ENCODE assay signal across 15 mouse cellular contexts in genomic region chr16:37689934-37690333, GRCm38 (mm10). TPM values are rescaled to one million over a fixed set of nuclear protein-coding genes. Genes with fewer than 3 reads are reported as not detected.
DNase-seq lines count a peak whose midpoint lies in the region; ATAC-seq and TF ChIP-seq lines count a peak whose summit lies in the region.
"Had no signal": no experiment of that assay in that cellular context is flagged by ENCODE, and none has a peak within 500 bp of the region (broad histone marks: within the 10 kb centered on the region; RNA-seq: fewer than 3 reads in every experiment).

No protein-coding gene starts in this region.

- intact Hi-C loops in gastrocnemius, adult 2 months (cut with DNase I): loop anchor here (5.0 kb wide), 1 partner anchor 122 kb away; no protein-coding TSS in a partner anchor

- 21% methylated on average over 10 of the region's 10 CpGs for WGBS in lung, embryonic 15.5 days
- 21% methylated on average over 10 of the region's 10 CpGs for WGBS in embryonic facial prominence, embryonic 13.5 days
- 45% methylated on average over 10 of the region's 10 CpGs for WGBS in limb, embryonic 12.5 days

- ATAC-seq in lung, embryonic 15.5 days (ENCODE audit: borderline replicate concordance, extremely low read depth, low FRiP score, low TSS enrichment): peak; percentile 44; the same call in 1 of the 2 replicates
- no peak for ATAC-seq in embryonic facial prominence, embryonic 13.5 days (ENCODE audit: insufficient number of reproducible peaks, insufficient read depth, low FRiP score, low TSS enrichment, low read depth)
- no peak for ATAC-seq in limb, embryonic 12.5 days (ENCODE audit: insufficient number of reproducible peaks, insufficient read depth, low FRiP score, low TSS enrichment, low read depth)

- H3K9ac ChIP-seq in lung, embryonic 15.5 days: no peak overlapping the region
- H3K9ac ChIP-seq in embryonic facial prominence, embryonic 13.5 days: no peak overlapping the region; the same call in 1 of the 2 replicates
- no peak overlapping the region for H3K9ac ChIP-seq in limb, embryonic 12.5 days (replicated peaks)

- H3K27ac ChIP-seq in gastrocnemius, adult 2 months: peak overlapping the region; percentile 57
- H3K27ac ChIP-seq in lung, embryonic 15.5 days: peak overlapping the region; percentile 33; the same call in 1 of the 2 replicates
- H3K27ac ChIP-seq in embryonic facial prominence, embryonic 13.5 days: peak overlapping the region; percentile 34; the same call in 1 of the 2 replicates
- peak overlapping the region; percentile 41; the same call in 1 of the 2 replicates for H3K27ac ChIP-seq in limb, embryonic 12.5 days

- no peak overlapping the region for H3K4me3 ChIP-seq in gastrocnemius, adult 2 months
- no peak overlapping the region for H3K4me3 ChIP-seq in lung, embryonic 15.5 days
- H3K4me3 ChIP-seq in embryonic facial prominence, embryonic 13.5 days: no peak overlapping the region
- H3K4me3 ChIP-seq in limb, embryonic 12.5 days (replicated peaks): no peak overlapping the region

- H3K9me3 ChIP-seq in lung, embryonic 15.5 days: no peaks in the 10 kb centered on the region
- no peaks in the 10 kb centered on the region for H3K9me3 ChIP-seq in embryonic facial prominence, embryonic 13.5 days
- H3K9me3 ChIP-seq in limb, embryonic 12.5 days: no peaks in the 10 kb centered on the region

- H3K36me3 ChIP-seq in lung, embryonic 15.5 days: no peaks in the 10 kb centered on the region
- H3K36me3 ChIP-seq in embryonic facial prominence, embryonic 13.5 days: no peaks in the 10 kb centered on the region
- H3K36me3 ChIP-seq in limb, embryonic 12.5 days: no peaks in the 10 kb centered on the region

- no peaks in the 10 kb centered on the region for H3K27me3 ChIP-seq in lung, embryonic 15.5 days
- no peaks in the 10 kb centered on the region for H3K27me3 ChIP-seq in embryonic facial prominence, embryonic 13.5 days
- no peaks in the 10 kb centered on the region for H3K27me3 ChIP-seq in limb, embryonic 12.5 days

- TF ChIP-seq CTCF in gastrocnemius, adult 2 months (IDR thresholded peaks at IDR 0.05): no peak

- no peak overlapping the region for H3K4me2 ChIP-seq in lung, embryonic 15.5 days
- 0 out of 2 replicates have a peak overlapping the region, but pooled peaks have one; percentile 9 for H3K4me2 ChIP-seq in embryonic facial prominence, embryonic 13.5 days
- H3K4me2 ChIP-seq in limb, embryonic 12.5 days: no peak overlapping the region

- peak; percentile 21 for DNase-seq in gastrocnemius, adult 2 months
- no peak for DNase-seq in gastrocnemius, postnatal 4 days (ENCODE audit: low spot score in 2 of 2)
- DNase-seq in lung, postnatal 14 days: no peak
- no peak for DNase-seq in layer of hippocampus, postnatal 25 days (ENCODE audit: extremely low spot score in 1 of 2, low spot score in 1 of 2)
- no peak for DNase-seq in retina, postnatal 1 day
- DNase-seq: adrenal gland, postnatal 25 days; cerebellum, postnatal 36 days; kidney, postnatal 14 days; left cerebral cortex, postnatal 4 days; midbrain, embryonic 14.5 days; right cerebral cortex, postnatal 25 days; thymus, adult 2 months had no signal

- peaks cover 24% of the 10 kb centered on the region for H3K4me1 ChIP-seq in lung, embryonic 15.5 days
- H3K4me1 ChIP-seq in embryonic facial prominence, embryonic 13.5 days: peaks cover 46% of the 10 kb centered on the region
- peaks cover 31% of the 10 kb centered on the region for H3K4me1 ChIP-seq in limb, embryonic 12.5 days (replicated peaks)

RNA-seq across cellular contexts. Expression of gene Ndufb4, which starts 35.7 kb away (rescaled TPM):
- 100 to 1,000 TPM; 191 to 246 TPM for total RNA-seq in gastrocnemius, adult 2 months (2021)
- 100 to 1,000 TPM; 107 to 122 TPM for total RNA-seq in gastrocnemius, postnatal 4 days (2021)
- 48.8 and 53.6 TPM in 2 replicates for polyA plus RNA-seq in lung, embryonic 15.5 days (2015; fragmentation: Nextera tagmentation; extraction: Ambion mirVana)
- 58.3 and 71.9 TPM in 2 replicates for polyA plus RNA-seq in embryonic facial prominence, embryonic 13.5 days (2015; fragmentation: Nextera tagmentation; extraction: Ambion mirVana)
- 67.4 and 74.0 TPM in 2 replicates for polyA plus RNA-seq in limb, embryonic 12.5 days (2016; fragmentation: Nextera tagmentation; extraction: Ambion mirVana)
- total RNA-seq in layer of hippocampus, postnatal 25 days (2021): 10 to 100 TPM; 77.3 to 82.8 TPM
